Mouse (Mus musculus) ES-Bruce4 (cell line): ENCODE measurements around the gene Pop4.

Experiments
- CTCF ChIP-seq: IDR thresholded peaks from one replicate; pipeline ENCODE4 v1.8.1; 2011; ENCODE audit warnings: low read depth, low read length
- EP300 ChIP-seq: IDR thresholded peaks from 2 replicates; pipeline ENCODE4 v1.6.1; 2011; ENCODE audit warnings: low read depth, low read length; ENCODE audit not compliant: insufficient read depth
- POLR2A ChIP-seq: IDR thresholded peaks from one replicate; pipeline ENCODE4 v1.8.1; 2011; ENCODE audit warnings: low read length; ENCODE audit not compliant: insufficient read depth

- TF ChIP-seq CTCF (no peak), EP300 (no peak), POLR2A (no peak)
Observed at GRCm38 (mm10) chr7:38242417-38242816, 28.8 kb downstream of the Pop4 start.
